Mouse (Mus musculus): ENCODE measurements around the gene Lingo1. TPM values are rescaled to one million over a fixed set of nuclear protein-coding genes. Genes with fewer than 3 reads are reported as not detected.
A peak's percentile ranks its signal among the peaks of the same experiment; 100 is the strongest.

Lingo1 gene
- total and polyA plus RNA-seq, 3 experiments: not detected

GRCm38 (mm10) chr9:56807990-56808389, 11.7 kb upstream of the Lingo1 start:
- Histone ChIP-seq H3K9ac (ENCODE audit: insufficient read depth, low read depth) (no peak overlapping the region), H3K4me2 (ENCODE audit: insufficient read depth, low read depth, poor library complexity, severe bottlenecking) (0 out of 2 replicates have a peak overlapping the region, but pooled peaks have one; percentile 16), H3K4me1 (ENCODE audit: control insufficient read depth in 1 of 2, insufficient read depth in 2 of 2) (peaks cover 8 to 15% of the 10 kb centered on the region in 2 experiments; a peak in 3 of 4 replicates), H3K9me3 (replicated peaks; ENCODE audit: low read length) (peaks cover 9% of the 10 kb centered on the region), H3K79me2 (replicated peaks; ENCODE audit: control insufficient read depth, extremely low read depth, insufficient read depth, poor library complexity, severe bottlenecking) (no peaks in the 10 kb centered on the region), H3K36me3 (replicated peaks in 1 of 2; ENCODE audit: control insufficient read depth in 1 of 2, insufficient read depth in 1 of 2, low read length in 1 of 2) (no peaks in the 10 kb centered on the region), H3K27me3 (replicated peaks) (peaks cover 73% of the 10 kb centered on the region), H3K4me3 (replicated peaks in 1 of 3; ENCODE audit: low read depth in 2 of 3, low read length in 2 of 3, poor library complexity in 1 of 3) (no peak overlapping the region), H3K27ac (ENCODE audit: insufficient read depth, low read depth) (no peak overlapping the region)
- in situ Hi-C loops (cut with MboI; ENCODE audit: low pct_ligation_motif_present, low pct_unique_long_range_greater_than_20kb, low sequenced_read_pairs): no loop called here
- peak; percentile 45; the same call in 1 of the 2 replicates for TF ChIP-seq EP300 (IDR thresholded peaks at IDR 0.05; ENCODE audit: low read length)
- peak; percentile 71 for TF ChIP-seq BHLHE40 (IDR thresholded peaks at IDR 0.05; ENCODE audit: low read depth, low read length)
- 0 out of 2 replicates have a peak, but pooled peaks have one; percentile 7 for TF ChIP-seq JUND (conservative IDR thresholded peaks at IDR 0.05; ENCODE audit: low read depth, low read length)
- peak; percentile 29; the same call in 1 of the 2 replicates for TF ChIP-seq ETS1 (conservative IDR thresholded peaks at IDR 0.05; ENCODE audit: low read depth, low read length)
- no peak; the same call in 1 of the 2 replicates for TF ChIP-seq IRF4 (IDR thresholded peaks at IDR 0.05; ENCODE audit: low read depth, low read length)
- peak; percentile 54; the same call in 1 of the 2 replicates for TF ChIP-seq MAFK (IDR thresholded peaks at IDR 0.05; ENCODE audit: insufficient replicate concordance, low read length)
- DNase-seq (ENCODE audit: extremely low read depth): peak; percentile 76
- dilution Hi-C loops (cut with MboI; ENCODE audit: extremely low pct_ligation_motif_present, extremely low pct_unique_long_range_greater_than_20kb, low sequenced_read_pairs): no loop called here

GRCm38 (mm10) chr9:56803146-56803545, 6.9 kb upstream of the Lingo1 start:
- Histone ChIP-seq H3K4me1 (ENCODE audit: control insufficient read depth in 1 of 2, insufficient read depth in 2 of 2) (peaks cover 3 to 10% of the 10 kb centered on the region in 2 experiments; a peak in 3 of 4 replicates), H3K9me3 (replicated peaks; ENCODE audit: low read length) (no peaks in the 10 kb centered on the region), H3K4me2 (ENCODE audit: insufficient read depth, low read depth, poor library complexity, severe bottlenecking) (no peak overlapping the region), H3K27ac (ENCODE audit: insufficient read depth, low read depth) (no peak overlapping the region), H3K27me3 (replicated peaks) (peaks cover 80% of the 10 kb centered on the region), H3K4me3 (replicated peaks in 1 of 3; ENCODE audit: low read depth in 2 of 3, low read length in 2 of 3, poor library complexity in 1 of 3) (no peak overlapping the region), H3K36me3 (replicated peaks in 1 of 2; ENCODE audit: control insufficient read depth in 1 of 2, insufficient read depth in 1 of 2, low read length in 1 of 2) (no peaks in the 10 kb centered on the region), H3K9ac (ENCODE audit: insufficient read depth, low read depth) (no peak overlapping the region), H3K79me2 (replicated peaks; ENCODE audit: control insufficient read depth, extremely low read depth, insufficient read depth, poor library complexity, severe bottlenecking) (no peaks in the 10 kb centered on the region)
- no peak for DNase-seq (ENCODE audit: extremely low read depth)
- dilution Hi-C loops (cut with MboI; ENCODE audit: extremely low pct_ligation_motif_present, extremely low pct_unique_long_range_greater_than_20kb, low sequenced_read_pairs) (no loop called here), in situ Hi-C loops (cut with MboI; ENCODE audit: low pct_ligation_motif_present, low pct_unique_long_range_greater_than_20kb, low sequenced_read_pairs) (no loop called here)
- TF ChIP-seq ZNF384 (IDR thresholded peaks at IDR 0.05; ENCODE audit: low read depth, low read length) (no peak), ETS1 (conservative IDR thresholded peaks at IDR 0.05; ENCODE audit: low read depth, low read length) (no peak), SMC3 (IDR thresholded peaks at IDR 0.05; ENCODE audit: low read depth, low read length) (no peak)

- H3K27me3 ChIP-seq (replicated peaks): peaks cover 84% of the 10 kb centered on the region
Measured at GRCm38 (mm10) chr9:56797876-56798275, 1.6 kb upstream of the Lingo1 start.

More at GRCm38 (mm10) chr9:56797876-56798275, 1.6 kb upstream of the Lingo1 start:
- no peaks in the 10 kb centered on the region for H3K36me3 ChIP-seq (replicated peaks in 1 of 2; ENCODE audit: control insufficient read depth in 1 of 2, insufficient read depth in 1 of 2, low read length in 1 of 2)
- H3K4me2 ChIP-seq (ENCODE audit: insufficient read depth, low read depth, poor library complexity, severe bottlenecking): no peak overlapping the region
- TF ChIP-seq ELF1 (IDR thresholded peaks at IDR 0.05; ENCODE audit: low read depth, low read length) (no peak), EP300 (IDR thresholded peaks at IDR 0.05; ENCODE audit: low read length) (no peak), SMC3 (IDR thresholded peaks at IDR 0.05; ENCODE audit: low read depth, low read length) (0 out of 2 replicates have a peak, but pooled peaks have one; percentile 7), CTCF (conservative IDR thresholded peaks at IDR 0.05 in 1 of 2, IDR thresholded peaks at IDR 0.05 in 1 of 2; ENCODE audit: low read depth in 2 of 2, low read length in 2 of 2) (peak in 1 of 2 experiments; percentile 41; a peak in 2 of 4 replicates), ZNF384 (IDR thresholded peaks at IDR 0.05; ENCODE audit: low read depth, low read length) (no peak), POLR2AphosphoS2 (IDR thresholded peaks at IDR 0.05; ENCODE audit: low read depth, low read length) (no peak), MAX (IDR thresholded peaks at IDR 0.05; ENCODE audit: low read length) (no peak), RAD21 (IDR thresholded peaks at IDR 0.05; ENCODE audit: low read depth, low read length) (peak; percentile 24)
- no peak overlapping the region for H3K4me3 ChIP-seq (replicated peaks in 1 of 3; ENCODE audit: low read depth in 2 of 3, low read length in 2 of 3, poor library complexity in 1 of 3)
- no peaks in the 10 kb centered on the region for H3K9me3 ChIP-seq (replicated peaks; ENCODE audit: low read length)
- H3K27ac ChIP-seq (ENCODE audit: insufficient read depth, low read depth): no peak overlapping the region
- no peak overlapping the region for H3K9ac ChIP-seq (ENCODE audit: insufficient read depth, low read depth)
- H3K4me1 ChIP-seq (ENCODE audit: control insufficient read depth in 1 of 2, insufficient read depth in 2 of 2): no peaks in the 10 kb centered on the region
- DNase-seq (ENCODE audit: extremely low read depth): no peak
- dilution Hi-C loops (cut with MboI; ENCODE audit: extremely low pct_ligation_motif_present, extremely low pct_unique_long_range_greater_than_20kb, low sequenced_read_pairs) (no loop called here), in situ Hi-C loops (cut with MboI; ENCODE audit: low pct_ligation_motif_present, low pct_unique_long_range_greater_than_20kb, low sequenced_read_pairs) (no loop called here)
- no peaks in the 10 kb centered on the region for H3K79me2 ChIP-seq (replicated peaks; ENCODE audit: control insufficient read depth, extremely low read depth, insufficient read depth, poor library complexity, severe bottlenecking)
